In genomic region chr4:43598200-43598599, GRCm38 (mm10) we compare ENCODE assay signal across 25 mouse cellular contexts. TPM values are rescaled to one million over a fixed set of nuclear protein-coding genes. Genes with fewer than 3 reads are reported as not detected.
DNase-seq lines count a peak whose midpoint lies in the region; ATAC-seq and TF ChIP-seq lines count a peak whose summit lies in the region.
"Had no signal": no experiment of that assay in that cellular context is flagged by ENCODE, and none has a peak within 500 bp of the region (broad histone marks: within the 10 kb centered on the region; RNA-seq: fewer than 3 reads in every experiment).

No protein-coding gene starts in this region.

- H3K4me2 ChIP-seq in CH12.LX (ENCODE audit: insufficient read depth, low read depth, poor library complexity, severe bottlenecking), result no peak overlapping the region
- H3K4me2 ChIP-seq in liver, embryonic 14.5 days (ENCODE audit: low read depth), result peak overlapping the region; percentile 50
- H3K4me2 ChIP-seq: hindbrain, embryonic 12.5 days; neural tube, embryonic 12.5 days had no signal

- dilution Hi-C loops in CH12.LX (cut with MboI; ENCODE audit: extremely low pct_ligation_motif_present, extremely low pct_unique_long_range_greater_than_20kb, low sequenced_read_pairs), result no loop called here

- TF ChIP-seq CTCF in CH12.LX (conservative IDR thresholded peaks at IDR 0.05 in 1 of 2, IDR thresholded peaks at IDR 0.05 in 1 of 2; ENCODE audit: low read depth in 2 of 2, low read length in 2 of 2), result no peak
- TF ChIP-seq CTCF in liver, embryonic 14.5 days (IDR thresholded peaks at IDR 0.05; ENCODE audit: low read depth), result no peak

- WGBS in liver, embryonic 14.5 days (ENCODE audit: insufficient replicate concordance), result 18% methylated on average over 4 of the region's 4 CpGs

- no peak for TF ChIP-seq POLR2A in CH12.LX (IDR thresholded peaks at IDR 0.05; ENCODE audit: low read depth, low read length)

- no peaks in the 10 kb centered on the region for H3K79me2 ChIP-seq in CH12.LX (replicated peaks; ENCODE audit: control insufficient read depth, extremely low read depth, insufficient read depth, poor library complexity, severe bottlenecking)

- TF ChIP-seq EP300 in CH12.LX (IDR thresholded peaks at IDR 0.05; ENCODE audit: low read length), result no peak
- TF ChIP-seq EP300 in liver, embryonic 14.5 days (IDR thresholded peaks at IDR 0.05; ENCODE audit: low read depth), result peak; percentile 97

- no peaks in the 10 kb centered on the region for H3K4me1 ChIP-seq in CH12.LX (ENCODE audit: control insufficient read depth in 1 of 2, insufficient read depth in 2 of 2)
- peaks cover 37% of the 10 kb centered on the region in 2 experiments for H3K4me1 ChIP-seq in liver, embryonic 14.5 days (replicated peaks; ENCODE audit: control insufficient read depth in 2 of 2, insufficient read depth in 2 of 2, low read length in 1 of 2)
- H3K4me1 ChIP-seq: neural tube, embryonic 12.5 days had no signal

- H3K4me3 ChIP-seq in CH12.LX (replicated peaks in 1 of 3; ENCODE audit: low read depth in 2 of 3, low read length in 2 of 3, poor library complexity in 1 of 3), result no peak overlapping the region
- no peak overlapping the region for H3K4me3 ChIP-seq in liver, embryonic 14.5 days (ENCODE audit: insufficient read depth in 1 of 2, low read depth in 2 of 2, low read length in 2 of 2)
- H3K4me3 ChIP-seq: embryonic facial prominence, embryonic 10.5 days; gastrocnemius, adult 2 months; hindbrain, embryonic 12.5 days; megakaryocyte, embryonic 14.5 days; neural tube, embryonic 12.5 days had no signal

- no peaks in the 10 kb centered on the region for H3K36me3 ChIP-seq in CH12.LX (replicated peaks in 1 of 2; ENCODE audit: control insufficient read depth in 1 of 2, insufficient read depth in 1 of 2, low read length in 1 of 2)
- no peaks in the 10 kb centered on the region for H3K36me3 ChIP-seq in liver, embryonic 14.5 days (replicated peaks; ENCODE audit: control insufficient read depth, insufficient read depth, low read depth)
- H3K36me3 ChIP-seq: embryonic facial prominence, embryonic 10.5 days; hindbrain, embryonic 12.5 days; neural tube, embryonic 12.5 days had no signal

- no peak overlapping the region for H3K27ac ChIP-seq in CH12.LX (ENCODE audit: insufficient read depth, low read depth)
- H3K27ac ChIP-seq in liver, embryonic 14.5 days, result peak overlapping the region; percentile 96
- H3K27ac ChIP-seq: embryonic facial prominence, embryonic 10.5 days; gastrocnemius, adult 2 months; hindbrain, embryonic 12.5 days; kidney, postnatal 0 days; neural tube, embryonic 12.5 days had no signal

- DNase-seq in heart, adult 11 months, result peak; percentile 36
- no peak for DNase-seq in heart, adult 9 months (ENCODE audit: low spot score in 2 of 2)
- no peak for DNase-seq in CH12.LX (ENCODE audit: extremely low read depth)
- peak; percentile 77 to 85 (median 81) for DNase-seq in liver, embryonic 14.5 days (ENCODE audit: low read depth in 3 of 3, low spot score in 3 of 3)
- no peak for DNase-seq in B cell, adult 2 months
- no peak for DNase-seq in layer of hippocampus, adult 8-10 months (ENCODE audit: low spot score in 2 of 2)
- DNase-seq in lung, adult 18-20 months, result no peak
- DNase-seq: cerebellum, adult 11 months; cerebellum, postnatal 14 days; gastrocnemius, adult 2 months; lung, postnatal 10 days; right cerebral cortex, postnatal 14 days; thymus, postnatal 4 days had no signal

- no peak overlapping the region for H3K9ac ChIP-seq in CH12.LX (ENCODE audit: insufficient read depth, low read depth)
- no peak overlapping the region; the same call in 1 of the 2 replicates for H3K9ac ChIP-seq in liver, embryonic 14.5 days (replicated peaks)
- H3K9ac ChIP-seq: hindbrain, embryonic 12.5 days; neural tube, embryonic 12.5 days had no signal

- no peak for TF ChIP-seq RAD21 in CH12.LX (IDR thresholded peaks at IDR 0.05; ENCODE audit: low read depth, low read length)

- peak; percentile 84 for ATAC-seq in erythroblast, adult 5-6 weeks (replicated peaks; ENCODE audit: low FRiP score, poor library complexity, severe bottlenecking)
- peak; percentile 97 for ATAC-seq in liver, embryonic 14.5 days (ENCODE audit: insufficient read depth)
- ATAC-seq: forebrain, embryonic 16.5 days; inflammation-experienced regulatory T-cells, adult 6 months had no signal

- H3K9me3 ChIP-seq in CH12.LX (replicated peaks; ENCODE audit: low read length), result no peaks in the 10 kb centered on the region
- H3K9me3 ChIP-seq in liver, embryonic 14.5 days (ENCODE audit: control insufficient read depth, low read length), result no peaks in the 10 kb centered on the region
- H3K9me3 ChIP-seq: embryonic facial prominence, embryonic 10.5 days; hindbrain, embryonic 12.5 days; megakaryocyte, embryonic 14.5 days; neural tube, embryonic 12.5 days had no signal

- in situ Hi-C loops in CH12.LX (cut with MboI; ENCODE audit: low pct_ligation_motif_present, low pct_unique_long_range_greater_than_20kb, low sequenced_read_pairs), result no loop called here

- peaks cover 4% of the 10 kb centered on the region for H3K27me3 ChIP-seq in CH12.LX (replicated peaks)
- no peaks in the 10 kb centered on the region for H3K27me3 ChIP-seq in liver, embryonic 14.5 days (ENCODE audit: control insufficient read depth, insufficient read depth, low read length)
- H3K27me3 ChIP-seq: hindbrain, embryonic 12.5 days; neural tube, embryonic 12.5 days had no signal

TF ChIP-seq in CH12.LX, 34 proteins besides CTCF, POLR2A, EP300 and RAD21:
- TF ChIP-seq JUN (IDR thresholded peaks at IDR 0.05; ENCODE audit: insufficient read depth, low read depth, low read length) (no peak), MAFK (IDR thresholded peaks at IDR 0.05; ENCODE audit: insufficient replicate concordance, low read length) (peak; percentile 85)

RNA-seq across cellular contexts. Expression of gene Msmp, which starts 13.9 kb away (rescaled TPM):
- total RNA-seq in CH12.LX (2012; rRNA removed) (0.46 and 0.72 TPM in 2 replicates), CH12.LX (2014; rRNA removed) (not detected in 2 replicates)
- polyA plus RNA-seq in CH12.LX (2012; ENCODE audit: insufficient read length, low read depth), result 5.9 and 6.3 TPM in 2 replicates
- total RNA-seq in erythroblast, adult 5-6 weeks (2015; ENCODE audit: low replicate concordance), result not detected in 2 replicates
- not detected in 2 replicates for total RNA-seq in erythroblast, adult 5-6 weeks (2017; ENCODE audit: low replicate concordance)
- not detected in 2 replicates for polyA plus RNA-seq in liver, embryonic 14.5 days (2012; rRNA removed)
- not detected in 2 replicates for polyA plus RNA-seq in liver, embryonic 14.5 days (2014; fragmentation: Nextera tagmentation; extraction: Ambion mirVana)
- not detected for total RNA-seq in layer of hippocampus, adult 8-10 months (2022)
- total RNA-seq: layer of hippocampus, postnatal 14 days; left cerebral cortex, postnatal 14 days had no signal
- polyA plus RNA-seq: erythroblast, embryonic 14.5 days; heart, postnatal 0 days; inflammation-experienced regulatory T-cells, adult 6 months had no signal

RNA-seq across cellular contexts. Expression of gene Gba2, which starts 19.5 kb away (rescaled TPM):
- total RNA-seq in CH12.LX (2012; rRNA removed) (3.6 and 4.1 TPM in 2 replicates), CH12.LX (2014; rRNA removed) (3.2 TPM in 2 replicates)
- polyA plus RNA-seq in CH12.LX (2012; ENCODE audit: insufficient read length, low read depth), result 8.7 and 11.2 TPM in 2 replicates
- total RNA-seq in erythroblast, adult 5-6 weeks (2015; ENCODE audit: low replicate concordance), result 4.2 and 7.3 TPM in 2 replicates
- 7.4 and 12.0 TPM in 2 replicates for total RNA-seq in erythroblast, adult 5-6 weeks (2017; ENCODE audit: low replicate concordance)
- polyA plus RNA-seq in liver, embryonic 14.5 days (2012; rRNA removed), result 12.5 and 12.7 TPM in 2 replicates
- polyA plus RNA-seq in liver, embryonic 14.5 days (2014; fragmentation: Nextera tagmentation; extraction: Ambion mirVana), result 10.5 and 11.9 TPM in 2 replicates
- 10 to 100 TPM; 58.7 to 64.7 (median 60.9) TPM for total RNA-seq in layer of hippocampus, adult 8-10 months (2022)

RNA-seq across cellular contexts. Expression of gene Rgp1, which starts 19.7 kb away (rescaled TPM):
- 16.6 and 22.0 TPM in 2 replicates for total RNA-seq in CH12.LX (2012; rRNA removed)
- total RNA-seq in CH12.LX (2014; rRNA removed), result 5.4 and 10.1 TPM in 2 replicates
- 32.7 and 37.0 TPM in 2 replicates for polyA plus RNA-seq in CH12.LX (2012; ENCODE audit: insufficient read length, low read depth)
- 8.6 and 10.6 TPM in 2 replicates for total RNA-seq in erythroblast, adult 5-6 weeks (2015; ENCODE audit: low replicate concordance)
- total RNA-seq in erythroblast, adult 5-6 weeks (2017; ENCODE audit: low replicate concordance), result 5.7 and 8.9 TPM in 2 replicates
- polyA plus RNA-seq in liver, embryonic 14.5 days (2012; rRNA removed), result 13.4 and 15.1 TPM in 2 replicates
- 11.0 and 11.4 TPM in 2 replicates for polyA plus RNA-seq in liver, embryonic 14.5 days (2014; fragmentation: Nextera tagmentation; extraction: Ambion mirVana)
- total RNA-seq in layer of hippocampus, adult 8-10 months (2022), result 10 to 100 TPM; 46.2 to 69.0 (median 51.0) TPM

RNA-seq across cellular contexts. Expression of gene Npr2, which starts 33.5 kb away (rescaled TPM):
- total RNA-seq in CH12.LX (2012; rRNA removed) (0.04 and 0.38 TPM in 2 replicates), CH12.LX (2014; rRNA removed) (not detected in 2 replicates)
- 0.23 and 0.49 TPM in 2 replicates for polyA plus RNA-seq in CH12.LX (2012; ENCODE audit: insufficient read length, low read depth)
- total RNA-seq in erythroblast, adult 5-6 weeks (2015; ENCODE audit: low replicate concordance), result not detected in 2 replicates
- 1.9 TPM in 1 of 2 replicates, not detected in the other for total RNA-seq in erythroblast, adult 5-6 weeks (2017; ENCODE audit: low replicate concordance)
- 1.7 and 1.8 TPM in 2 replicates for polyA plus RNA-seq in liver, embryonic 14.5 days (2012; rRNA removed)
- 0.72 and 0.80 TPM in 2 replicates for polyA plus RNA-seq in liver, embryonic 14.5 days (2014; fragmentation: Nextera tagmentation; extraction: Ambion mirVana)
- total RNA-seq in layer of hippocampus, adult 8-10 months (2022), result 10 to 100 TPM; 54.6 to 68.4 (median 59.4) TPM
- polyA plus RNA-seq: inflammation-experienced regulatory T-cells, adult 6 months had no signal

RNA-seq across cellular contexts. Expression of gene Tln1, which starts 35.7 kb away (rescaled TPM):
- total RNA-seq in CH12.LX (2012; rRNA removed), result 59.3 and 60.4 TPM in 2 replicates
- total RNA-seq in CH12.LX (2014; rRNA removed), result 22.3 and 22.7 TPM in 2 replicates
- polyA plus RNA-seq in CH12.LX (2012; ENCODE audit: insufficient read length, low read depth), result 50.1 and 69.2 TPM in 2 replicates
- 47.8 and 86.3 TPM in 2 replicates for total RNA-seq in erythroblast, adult 5-6 weeks (2015; ENCODE audit: low replicate concordance)
- 197 and 262 TPM in 2 replicates for total RNA-seq in erythroblast, adult 5-6 weeks (2017; ENCODE audit: low replicate concordance)
- polyA plus RNA-seq in liver, embryonic 14.5 days (2012; rRNA removed), result 26.4 and 30.1 TPM in 2 replicates
- polyA plus RNA-seq in liver, embryonic 14.5 days (2014; fragmentation: Nextera tagmentation; extraction: Ambion mirVana), result 39.3 and 39.7 TPM in 2 replicates
- 10 to 100 TPM; 39.3 to 62.9 (median 50.6) TPM for total RNA-seq in layer of hippocampus, adult 8-10 months (2022)

Comparison
In these comparisons a context has a peak if more than half of its experiments do, and no peak if none do; other contexts are left out.
1. DNase-seq: peak in heart, adult 11 months (single experiment) and liver, embryonic 14.5 days (3 of 3); none in heart, adult 9 months (0 of 2), CH12.LX (single experiment), B cell, adult 2 months (0 of 2), layer of hippocampus, adult 8-10 months (0 of 2) and lung, adult 18-20 months (0 of 2).
2. RNA of gene Gba2, which starts 19.5 kb away (total RNA-seq): 58.7 to 64.7 TPM in layer of hippocampus, adult 8-10 months; 4.2 to 12.0 TPM in erythroblast, adult 5-6 weeks and 3.2 to 4.1 TPM in CH12.LX; every median in the first group is over 4 times any median in the second.